Mouse (Mus musculus) neural tube, embryonic 11.5 days (tissue): ENCODE data around the gene Dcaf12. TPM values are rescaled to one million over a fixed set of nuclear protein-coding genes. Genes with fewer than 3 reads are reported as not detected.

ENCODE experiments used
- ATAC-seq: fragments of 200-750 bp; cut with Nextera tagmentation; 2 replicates; pipeline ENCODE4 v1.8.0; 2017; ENCODE audit warnings: moderate number of reproducible peaks, mild to moderate bottlenecking, moderate TSS enrichment, moderate library complexity; ENCODE audit not compliant: insufficient read depth, low FRiP score, low TSS enrichment
- DNase-seq: peaks from one replicate; pipeline ENCODE4 v3.0.0-alpha.2; 2015; ENCODE audit warnings: low spot score
- H3K27ac ChIP-seq: fragments of 300-500 bp; sonication (generic); 2 replicates; pipeline ENCODE4 v1.5.1; 2014; ENCODE audit warnings: low read depth, mild to moderate bottlenecking, low read length
- H3K27me3 ChIP-seq: fragments of 300-500 bp; sonication (generic); 2 replicates; pipeline ENCODE4 v1.6.1; 2014; ENCODE audit warnings: mild to moderate bottlenecking, low read length, mixed read lengths; ENCODE audit not compliant: control insufficient read depth, insufficient read depth
- H3K36me3 ChIP-seq: fragments of 300-500 bp; sonication (generic); 2 replicates; pipeline ENCODE4 v1.6.1; 2014; ENCODE audit warnings: mild to moderate bottlenecking, low read length, moderate library complexity, mixed read lengths; ENCODE audit not compliant: control insufficient read depth, insufficient read depth
- H3K4me1 ChIP-seq: fragments of 300-500 bp; sonication (generic); 2 replicates; pipeline ENCODE4 v1.6.1; 2014; ENCODE audit warnings: low read length, mixed read lengths; ENCODE audit not compliant: control insufficient read depth, insufficient read depth
- H3K4me2 ChIP-seq: fragments of 300-500 bp; sonication (generic); 2 replicates; pipeline ENCODE4 v1.6.1; 2014; ENCODE audit warnings: low read depth, mild to moderate bottlenecking, moderate library complexity
- H3K4me3 ChIP-seq: fragments of 300-500 bp; sonication (generic); 2 replicates; pipeline ENCODE4 v1.5.1; 2014; ENCODE audit warnings: low read depth, low read length
- H3K9ac ChIP-seq: fragments of 300-500 bp; sonication (generic); 2 replicates; pipeline ENCODE4 v1.6.1; 2014; ENCODE audit warnings: mild to moderate bottlenecking, low read length
- H3K9me3 ChIP-seq: fragments of 300-500 bp; sonication (generic); 2 replicates; pipeline ENCODE4 v1.6.1; 2016; ENCODE audit warnings: low read length; ENCODE audit not compliant: control insufficient read depth
- WGBS: fragments of 180-500 bp; shearing (Covaris S2); extraction: QIAGEN DNeasy Blood & Tissue Kit; methylation state at CpG from one replicate; pipeline ENCODE4 v1.1.7; 2014; 5-methylcytosine and 5-hydroxymethylcytosine counted together
- polyA plus RNA-seq: library from polyadenylated mRNA; unstranded; fragments of >200 nt; fragmentation: Nextera tagmentation; extraction: Ambion mirVana; gene quantifications from 2 replicates; pipeline ENCODE4 v1.2.1, GENCODE M21; 2014

The Dcaf12 gene
- polyA plus RNA-seq: 57.9 and 64.0 TPM in 2 replicates

- Histone ChIP-seq H3K9ac (peak within 1 kb of the TSS; percentile 90), H3K4me3 (peak within 1 kb of the TSS; percentile 94), H3K9me3 (no peaks in the 10 kb centered on the region), H3K4me2 (peak within 1 kb of the TSS; percentile 78), H3K36me3 (no peaks in the 10 kb centered on the region; the same call in 1 of the 2 replicates), H3K27me3 (no peaks in the 10 kb centered on the region), H3K4me1 (peaks cover 6% of the 10 kb centered on the region), H3K27ac (peak within 1 kb of the TSS; percentile 81)
- peak; percentile 93 for ATAC-seq
- WGBS: under 1% methylated on average over 70 of the region's 70 CpGs
- DNase-seq: peak; percentile 95
Observed at GRCm38 (mm10) chr4:41314141-41315129, at the start of gene Dcaf12. Dcaf12 (minus strand) TSS chr4:41314889.

DNA sequence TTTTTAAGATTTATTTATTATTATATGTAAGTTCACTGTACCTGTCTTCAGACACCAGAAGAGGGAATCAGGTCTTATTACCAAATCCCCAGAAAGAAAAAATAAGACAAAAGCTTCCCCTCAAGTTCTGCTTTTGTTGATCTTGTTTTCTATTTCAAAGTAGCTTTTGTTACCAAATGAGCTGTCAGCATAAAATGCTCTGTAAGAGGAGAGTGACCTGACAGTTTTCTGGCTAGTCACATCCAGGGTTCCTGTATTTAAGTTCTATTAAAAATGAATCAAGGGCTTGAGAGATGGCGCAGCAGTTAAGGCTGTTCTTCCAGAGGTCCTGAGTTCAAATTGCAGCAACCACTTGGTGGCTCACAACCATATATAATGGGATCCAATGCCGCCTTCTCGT is 46.4 kb upstream of the Dcaf12 start:
- H3K36me3 ChIP-seq: no peaks in the 10 kb centered on the region

DNA sequence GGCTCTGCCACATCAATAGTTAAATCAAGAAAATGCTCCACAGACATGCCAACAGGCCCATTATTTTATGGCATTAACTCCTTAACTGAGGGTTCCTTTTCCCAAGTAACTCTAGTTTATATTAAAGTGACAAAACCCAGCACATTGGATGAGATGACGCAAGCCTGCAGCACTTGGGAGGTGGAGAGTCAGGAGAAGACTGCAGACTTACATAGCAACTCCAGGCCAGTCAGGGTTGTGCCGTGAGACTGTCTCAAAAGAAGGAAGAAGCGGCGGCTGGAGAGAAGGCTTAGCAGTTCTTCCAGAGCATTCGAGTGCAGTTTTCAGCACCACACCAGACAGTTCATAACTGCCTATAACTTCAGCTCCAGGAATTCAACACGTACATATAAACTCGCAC is 44.7 kb upstream of the Dcaf12 start:
- 97% methylated on average over 7 of the region's 7 CpGs for WGBS
- no peak overlapping the region for H3K4me3 ChIP-seq
- no peaks in the 10 kb centered on the region for H3K4me1 ChIP-seq
- ATAC-seq (no peak), DNase-seq (no peak)
- no peak overlapping the region for H3K27ac ChIP-seq
- H3K9ac ChIP-seq: no peak overlapping the region
- no peaks in the 10 kb centered on the region for H3K9me3 ChIP-seq
- H3K27me3 ChIP-seq: no peaks in the 10 kb centered on the region
- no peaks in the 10 kb centered on the region for H3K36me3 ChIP-seq
- H3K4me2 ChIP-seq: no peak overlapping the region

More for the DNA sequence above, 46.4 kb upstream of the Dcaf12 start:
- Histone ChIP-seq H3K27ac (no peak overlapping the region), H3K4me1 (no peaks in the 10 kb centered on the region), H3K4me2 (no peak overlapping the region), H3K27me3 (no peaks in the 10 kb centered on the region), H3K9me3 (no peaks in the 10 kb centered on the region), H3K4me3 (no peak overlapping the region), H3K9ac (no peak overlapping the region)
- DNase-seq (no peak), ATAC-seq (no peak)
- 93% methylated on average over 3 of the region's 3 CpGs for WGBS

DNA sequence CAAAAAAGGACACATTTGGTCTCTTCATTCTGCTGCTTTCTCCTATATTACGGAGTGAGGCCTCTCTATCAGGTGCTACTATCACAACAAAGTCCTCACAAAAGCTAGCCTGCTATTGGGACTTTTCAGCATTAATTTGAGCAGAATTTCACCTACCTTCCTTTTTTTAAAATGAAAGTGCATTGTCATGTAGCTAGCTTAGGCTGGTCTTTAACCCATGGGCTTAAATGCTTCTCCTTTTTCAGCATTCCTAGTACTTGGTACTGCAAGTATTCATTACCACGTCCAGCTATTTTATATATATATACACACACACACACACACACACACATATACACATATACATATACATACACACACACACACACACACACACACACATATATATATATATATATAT is 44.0 kb upstream of the Dcaf12 start:
- Histone ChIP-seq H3K9me3 (no peaks in the 10 kb centered on the region), H3K27me3 (no peaks in the 10 kb centered on the region), H3K36me3 (no peaks in the 10 kb centered on the region), H3K9ac (no peak overlapping the region), H3K27ac (no peak overlapping the region), H3K4me1 (no peaks in the 10 kb centered on the region), H3K4me2 (no peak overlapping the region), H3K4me3 (no peak overlapping the region)
- ATAC-seq (no peak), DNase-seq (no peak)
- 91% methylated on average over 2 of the region's 2 CpGs for WGBS

DNA sequence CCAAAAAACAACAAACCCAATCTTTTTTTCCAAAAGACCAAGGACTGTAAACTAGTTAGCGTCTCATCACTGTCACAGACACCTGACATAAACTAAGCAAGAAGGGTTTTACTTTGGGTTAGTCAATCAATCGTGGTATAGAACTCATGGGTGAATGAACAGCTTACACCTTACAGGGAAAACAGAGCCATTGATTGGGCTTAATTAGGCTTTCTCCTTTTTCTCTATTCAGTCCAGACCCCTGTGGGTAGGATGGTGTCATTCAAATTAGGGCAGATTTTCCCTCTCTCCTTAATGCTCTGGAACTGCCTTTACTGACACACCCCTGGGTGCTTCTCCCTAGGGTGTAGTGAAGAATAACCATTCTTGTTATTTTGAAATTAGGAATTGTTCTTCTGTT is 42.5 kb upstream of the Dcaf12 start:
- ATAC-seq: no peak
- Histone ChIP-seq H3K4me3 (no peak overlapping the region), H3K36me3 (0 out of 2 replicates have a peak, but pooled peaks cover 3% of the 10 kb centered on the region), H3K9ac (no peak overlapping the region), H3K4me2 (no peak overlapping the region), H3K4me1 (no peaks in the 10 kb centered on the region), H3K27me3 (no peaks in the 10 kb centered on the region), H3K9me3 (no peaks in the 10 kb centered on the region), H3K27ac (no peak overlapping the region)
- 51% methylated on average over 2 of the region's 2 CpGs for WGBS
- DNase-seq: no peak

DNA sequence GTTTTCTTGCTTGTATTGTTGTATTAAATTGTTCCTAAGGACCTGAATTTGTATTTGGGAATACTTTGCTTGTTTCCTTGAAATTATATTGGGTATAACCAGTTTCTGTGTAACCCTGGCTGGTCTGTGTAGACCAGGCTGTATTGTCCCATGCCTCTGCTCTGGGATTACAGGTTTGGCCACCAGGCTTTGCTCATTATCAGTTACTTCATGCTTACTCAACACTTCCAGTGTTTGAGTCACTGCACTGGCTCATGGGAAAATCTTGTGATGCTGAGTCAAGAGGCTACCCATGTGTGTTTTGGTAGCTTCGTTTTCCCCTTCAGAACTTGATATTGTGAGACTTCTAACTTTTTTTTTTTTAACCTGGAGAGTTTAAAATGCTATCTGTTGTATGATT is 38.6 kb upstream of the Dcaf12 start:
- 0 out of 2 replicates have a peak, but pooled peaks cover 3% of the 10 kb centered on the region for H3K36me3 ChIP-seq
- H3K9ac ChIP-seq: no peak overlapping the region
- ATAC-seq (no peak), DNase-seq (no peak)
- no peak overlapping the region for H3K4me2 ChIP-seq
- WGBS: 97% methylated on average over 1 of the region's 1 CpGs
- no peak overlapping the region for H3K27ac ChIP-seq
- no peaks in the 10 kb centered on the region for H3K4me1 ChIP-seq
- H3K4me3 ChIP-seq: no peak overlapping the region
- no peaks in the 10 kb centered on the region for H3K27me3 ChIP-seq
- H3K9me3 ChIP-seq: no peaks in the 10 kb centered on the region

GRCm38 (mm10) chr4:41352758-41353157 is 38.1 kb upstream of the Dcaf12 start:
- Histone ChIP-seq H3K9me3 (no peaks in the 10 kb centered on the region), H3K4me2 (no peak overlapping the region), H3K4me3 (no peak overlapping the region), H3K4me1 (no peaks in the 10 kb centered on the region), H3K27ac (no peak overlapping the region), H3K9ac (no peak overlapping the region), H3K36me3 (0 out of 2 replicates have a peak, but pooled peaks cover 3% of the 10 kb centered on the region), H3K27me3 (no peaks in the 10 kb centered on the region)
- WGBS: 92% methylated on average over 4 of the region's 4 CpGs
- ATAC-seq: no peak
- DNase-seq: no peak

- Histone ChIP-seq H3K9ac (peak overlapping the region; percentile 79), H3K4me2 (peak overlapping the region; percentile 42), H3K9me3 (no peaks in the 10 kb centered on the region), H3K27me3 (no peaks in the 10 kb centered on the region), H3K27ac (peak overlapping the region; percentile 88), H3K4me1 (no peaks in the 10 kb centered on the region), H3K36me3 (0 out of 2 replicates have a peak, but pooled peaks cover 3% of the 10 kb centered on the region), H3K4me3 (peak overlapping the region; percentile 81)
- under 1% methylated on average over 25 of the region's 28 CpGs for WGBS
- DNase-seq: no peak
- ATAC-seq: peak; percentile 72
Observed at GRCm38 (mm10) chr4:41349199-41349591, 34.5 kb upstream of the Dcaf12 start.
